Mouse (Mus musculus) lung, postnatal 0 days (tissue): ENCODE measurements around the gene Snx19. TPM values are rescaled to one million over a fixed set of nuclear protein-coding genes. Genes with fewer than 3 reads are reported as not detected.

Experiments
- ATAC-seq: fragments of 200-750 bp; cut with Nextera tagmentation; 2 replicates; pipeline ENCODE4 v1.8.0; 2017; ENCODE audit warnings: moderate library complexity
- DNase-seq: peaks from one replicate; pipeline ENCODE4 v3.0.0-alpha.2; 2016; ENCODE audit warnings: low spot score
- H3K27ac ChIP-seq: fragments of 300-500 bp; sonication (generic); 2 replicates; pipeline ENCODE4 v1.5.1; 2014; ENCODE audit warnings: antibody characterized with exemption, mild to moderate bottlenecking, low read length, mixed read lengths
- H3K27me3 ChIP-seq: fragments of 300-500 bp; sonication (generic); replicated peaks from 2 replicates; pipeline ENCODE4 v1.6.1; 2014; ENCODE audit warnings: low read length, mixed read lengths; ENCODE audit not compliant: insufficient read depth
- H3K36me3 ChIP-seq: fragments of 300-500 bp; sonication (generic); 2 replicates; pipeline ENCODE4 v1.6.1; 2014; ENCODE audit warnings: low read length, mixed read lengths; ENCODE audit not compliant: insufficient read depth
- H3K4me1 ChIP-seq: fragments of 300-500 bp; sonication (generic); 2 replicates; pipeline ENCODE4 v1.6.1; 2014; ENCODE audit warnings: antibody characterized with exemption, low read depth, low read length, mixed read lengths; ENCODE audit not compliant: insufficient read depth
- H3K4me2 ChIP-seq: fragments of 300-500 bp; sonication (generic); replicated peaks from 2 replicates; pipeline ENCODE4 v1.6.1; 2014; ENCODE audit warnings: low read depth, mild to moderate bottlenecking, low read length, moderate library complexity, mixed read lengths
- H3K4me3 ChIP-seq: fragments of 300-500 bp; sonication (generic); 2 replicates; pipeline ENCODE4 v1.5.1; 2014; ENCODE audit warnings: low read depth, low read length
- H3K9ac ChIP-seq: fragments of 300-500 bp; sonication (generic); replicated peaks from 2 replicates; pipeline ENCODE4 v1.6.1; 2014; ENCODE audit warnings: low read depth, mild to moderate bottlenecking
- H3K9me3 ChIP-seq: fragments of 300-500 bp; sonication (generic); 2 replicates; pipeline ENCODE4 v1.6.1; 2016; ENCODE audit warnings: low read length, mixed read lengths
- CTCF ChIP-seq: IDR thresholded peaks from 2 replicates; pipeline ENCODE4 v1.5.1; 2016; ENCODE audit warnings: antibody characterized with exemption, mild to moderate bottlenecking
- EP300 ChIP-seq: IDR thresholded peaks from 2 replicates; pipeline ENCODE4 v1.6.1; 2016; ENCODE audit warnings: antibody characterized with exemption, mild to moderate bottlenecking, control low read depth
- WGBS: fragments of 180-500 bp; shearing (Covaris S2); extraction: QIAGEN DNeasy Blood & Tissue Kit; methylation state at CpG from one replicate; pipeline ENCODE4 v1.1.7; 2014; 5-methylcytosine and 5-hydroxymethylcytosine counted together
- polyA plus RNA-seq: library from polyadenylated mRNA; unstranded; fragments of >200 nt; fragmentation: Nextera tagmentation; extraction: Ambion mirVana; gene quantifications from 2 replicates; pipeline ENCODE4 v1.2.1, GENCODE M21; 2015

Snx19 gene
- polyA plus RNA-seq, 1 experiment from 2014 or later: 13.5 TPM

DNA sequence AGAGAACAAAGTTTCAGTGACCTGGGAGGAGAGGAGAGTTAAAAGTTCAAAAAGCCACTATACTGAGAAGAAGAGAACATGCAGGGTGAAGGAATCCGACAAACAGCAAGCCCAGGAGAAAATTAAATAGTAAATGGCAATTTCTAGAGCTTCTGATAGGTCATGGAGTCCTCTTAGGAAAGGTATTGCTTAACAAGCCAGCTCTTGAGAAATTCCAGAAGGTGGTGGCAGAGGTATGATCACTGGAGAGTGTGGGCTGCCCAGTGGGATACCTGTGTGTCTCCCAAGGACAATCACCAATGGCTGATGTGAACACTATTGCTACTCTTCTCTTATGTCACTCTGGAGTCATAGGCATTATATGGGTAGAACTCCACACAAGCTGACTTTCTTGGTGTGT, 19.2 kb downstream of the Snx19 start:
- Histone ChIP-seq H3K4me1 (peaks cover 15% of the 10 kb centered on the region; the same call in 1 of the 2 replicates), H3K27ac (peak overlapping the region; percentile 80), H3K9me3 (no peaks in the 10 kb centered on the region), H3K4me2 (no peak overlapping the region), H3K27me3 (no peaks in the 10 kb centered on the region), H3K9ac (no peak overlapping the region), H3K4me3 (no peak overlapping the region), H3K36me3 (peaks cover 8% of the 10 kb centered on the region; the same call in 1 of the 2 replicates)
- TF ChIP-seq CTCF (no peak), EP300 (no peak)
- DNase-seq (peak; percentile 67), ATAC-seq (no peak)
- WGBS: 45% methylated on average over 1 of the region's 1 CpGs

DNA sequence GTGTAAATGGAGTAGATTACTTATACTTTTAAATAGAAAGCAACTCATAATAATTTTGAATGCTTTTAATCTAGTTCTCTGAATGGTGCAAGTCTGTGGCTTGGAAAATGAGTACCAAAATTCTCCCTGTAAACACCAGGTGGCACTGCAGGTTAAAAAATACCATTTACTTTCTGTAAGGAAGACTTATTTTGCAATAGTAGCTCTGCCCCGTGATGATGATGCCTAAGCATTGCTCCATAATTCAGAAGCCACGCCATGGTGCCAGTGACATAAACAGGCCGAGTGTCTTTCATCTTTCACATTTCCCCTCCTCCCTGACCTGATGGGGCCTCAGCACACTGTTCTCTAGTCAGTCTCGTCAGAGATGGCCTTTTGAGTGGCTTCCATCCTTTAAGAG, 21.6 kb downstream of the Snx19 start:
- Histone ChIP-seq H3K4me2 (no peak overlapping the region), H3K9ac (no peak overlapping the region), H3K4me3 (no peak overlapping the region), H3K4me1 (peaks cover 15% of the 10 kb centered on the region; the same call in 1 of the 2 replicates), H3K27me3 (no peaks in the 10 kb centered on the region), H3K27ac (no peak overlapping the region), H3K9me3 (no peaks in the 10 kb centered on the region), H3K36me3 (peaks cover 8% of the 10 kb centered on the region; the same call in 1 of the 2 replicates)
- ATAC-seq (peak; percentile 71), DNase-seq (peak; percentile 96)
- TF ChIP-seq EP300 (peak; percentile 95), CTCF (peak; percentile 67)
- 34% methylated on average over 4 of the region's 4 CpGs for WGBS

- peaks cover 12% of the 10 kb centered on the region; the same call in 1 of the 2 replicates for H3K4me1 ChIP-seq
- TF ChIP-seq CTCF: no peak
- no peak for TF ChIP-seq EP300
- ATAC-seq (no peak), DNase-seq (no peak)
- H3K36me3 ChIP-seq: peaks cover 8% of the 10 kb centered on the region; the same call in 1 of the 2 replicates
- H3K27ac ChIP-seq: peak overlapping the region; percentile 75
- H3K27me3 ChIP-seq: no peaks in the 10 kb centered on the region
- H3K4me3 ChIP-seq: no peak overlapping the region
- 58% methylated on average over 2 of the region's 2 CpGs for WGBS
- H3K4me2 ChIP-seq: no peak overlapping the region
- H3K9me3 ChIP-seq: no peaks in the 10 kb centered on the region
- H3K9ac ChIP-seq: no peak overlapping the region
Measured at GRCm38 (mm10) chr9:30449862-30450261, 23.0 kb downstream of the Snx19 start.

DNA sequence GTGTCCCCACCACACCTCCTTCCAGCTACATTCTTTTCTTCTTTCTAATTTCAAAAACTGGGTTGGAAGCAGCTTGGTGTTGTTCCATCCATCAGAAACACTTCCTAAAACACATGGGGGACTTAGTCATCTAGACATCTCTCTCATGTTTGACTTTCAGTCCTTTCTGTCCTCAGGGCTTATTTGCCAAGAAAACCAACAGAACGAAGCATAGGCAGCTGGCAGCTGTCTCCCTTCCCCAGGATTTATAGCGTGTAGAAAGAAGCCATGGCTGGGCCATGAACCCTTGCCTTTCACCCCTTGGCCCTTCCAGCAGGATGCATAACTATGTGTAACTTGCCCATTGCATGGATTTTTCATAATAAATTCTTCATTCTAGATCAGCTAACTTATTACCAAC, 23.9 kb downstream of the Snx19 start:
- no peak overlapping the region for H3K27ac ChIP-seq
- 46% methylated on average over 2 of the region's 2 CpGs for WGBS
- H3K9me3 ChIP-seq: no peaks in the 10 kb centered on the region
- no peak overlapping the region for H3K4me2 ChIP-seq
- H3K9ac ChIP-seq: no peak overlapping the region
- peaks cover 7% of the 10 kb centered on the region; the same call in 1 of the 2 replicates for H3K4me1 ChIP-seq
- DNase-seq (peak; percentile 92), ATAC-seq (peak; percentile 63)
- H3K36me3 ChIP-seq: peaks cover 8% of the 10 kb centered on the region; the same call in 1 of the 2 replicates
- no peak for TF ChIP-seq CTCF
- peak; percentile 83; the same call in 1 of the 2 replicates for TF ChIP-seq EP300
- no peaks in the 10 kb centered on the region for H3K27me3 ChIP-seq
- H3K4me3 ChIP-seq: no peak overlapping the region

GRCm38 (mm10) chr9:30454527-30454926, 27.6 kb downstream of the Snx19 start:
- H3K4me2 ChIP-seq: no peak overlapping the region
- peak; percentile 71 for TF ChIP-seq EP300
- no peak for TF ChIP-seq CTCF
- 57% methylated on average over 2 of the region's 2 CpGs for WGBS
- H3K27ac ChIP-seq: no peak overlapping the region
- H3K27me3 ChIP-seq: no peaks in the 10 kb centered on the region
- H3K9me3 ChIP-seq: no peaks in the 10 kb centered on the region
- peaks cover 1% of the 10 kb centered on the region; the same call in 1 of the 2 replicates for H3K4me1 ChIP-seq
- H3K4me3 ChIP-seq: no peak overlapping the region
- H3K36me3 ChIP-seq: peaks cover 3% of the 10 kb centered on the region; the same call in 1 of the 2 replicates
- ATAC-seq (peak; percentile 84), DNase-seq (peak; percentile 88)
- no peak overlapping the region for H3K9ac ChIP-seq

DNA sequence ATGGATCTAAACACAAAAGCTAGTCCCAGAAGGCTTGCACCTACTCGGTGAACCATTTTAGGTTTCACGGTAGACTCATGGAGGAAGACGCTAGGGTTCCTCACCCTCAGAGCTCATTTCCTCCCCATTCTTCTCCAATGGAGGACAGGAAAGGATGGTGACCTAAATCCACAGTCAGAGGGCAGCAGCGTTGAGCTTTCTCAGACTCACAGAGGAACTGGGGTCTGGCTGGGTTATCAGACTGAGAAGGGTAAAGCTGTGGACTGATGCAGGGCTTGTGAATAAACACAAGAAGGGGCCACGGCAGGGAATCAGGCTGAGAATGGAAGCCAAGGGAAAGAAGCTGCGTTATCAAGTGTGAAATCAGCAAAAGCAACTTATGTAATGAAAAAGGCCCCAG, 29.3 kb downstream of the Snx19 start:
- Histone ChIP-seq H3K36me3 (0 out of 2 replicates have a peak, but pooled peaks cover 2% of the 10 kb centered on the region), H3K4me2 (no peak overlapping the region), H3K4me3 (no peak overlapping the region), H3K27ac (no peak overlapping the region), H3K27me3 (no peaks in the 10 kb centered on the region), H3K9me3 (no peaks in the 10 kb centered on the region), H3K9ac (no peak overlapping the region), H3K4me1 (no peaks in the 10 kb centered on the region)
- DNase-seq: no peak
- 58% methylated on average over 6 of the region's 6 CpGs for WGBS
- ATAC-seq: no peak
- TF ChIP-seq EP300: no peak
- no peak for TF ChIP-seq CTCF
